Mouse (Mus musculus) lung, postnatal 0 days (tissue): Measurements from ENCODE around the gene Clec2l. TPM values are rescaled to one million over a fixed set of nuclear protein-coding genes. Genes with fewer than 3 reads are reported as not detected.

Source experiments
- ATAC-seq: fragments of 200-750 bp; cut with Nextera tagmentation; 2 replicates; pipeline ENCODE4 v1.8.0; 2017; ENCODE audit warnings: moderate library complexity
- DNase-seq: peaks from one replicate; pipeline ENCODE4 v3.0.0-alpha.2; 2016; ENCODE audit warnings: low spot score
- H3K27ac ChIP-seq: fragments of 300-500 bp; sonication (generic); 2 replicates; pipeline ENCODE4 v1.5.1; 2014; ENCODE audit warnings: antibody characterized with exemption, mild to moderate bottlenecking, low read length, mixed read lengths
- H3K27me3 ChIP-seq: fragments of 300-500 bp; sonication (generic); replicated peaks from 2 replicates; pipeline ENCODE4 v1.6.1; 2014; ENCODE audit warnings: low read length, mixed read lengths; ENCODE audit not compliant: insufficient read depth
- H3K36me3 ChIP-seq: fragments of 300-500 bp; sonication (generic); 2 replicates; pipeline ENCODE4 v1.6.1; 2014; ENCODE audit warnings: low read length, mixed read lengths; ENCODE audit not compliant: insufficient read depth
- H3K4me1 ChIP-seq: fragments of 300-500 bp; sonication (generic); 2 replicates; pipeline ENCODE4 v1.6.1; 2014; ENCODE audit warnings: antibody characterized with exemption, low read depth, low read length, mixed read lengths; ENCODE audit not compliant: insufficient read depth
- H3K4me2 ChIP-seq: fragments of 300-500 bp; sonication (generic); replicated peaks from 2 replicates; pipeline ENCODE4 v1.6.1; 2014; ENCODE audit warnings: low read depth, mild to moderate bottlenecking, low read length, moderate library complexity, mixed read lengths
- H3K4me3 ChIP-seq: fragments of 300-500 bp; sonication (generic); 2 replicates; pipeline ENCODE4 v1.5.1; 2014; ENCODE audit warnings: low read depth, low read length
- H3K9ac ChIP-seq: fragments of 300-500 bp; sonication (generic); replicated peaks from 2 replicates; pipeline ENCODE4 v1.6.1; 2014; ENCODE audit warnings: low read depth, mild to moderate bottlenecking
- H3K9me3 ChIP-seq: fragments of 300-500 bp; sonication (generic); 2 replicates; pipeline ENCODE4 v1.6.1; 2016; ENCODE audit warnings: low read length, mixed read lengths
- CTCF ChIP-seq: IDR thresholded peaks from 2 replicates; pipeline ENCODE4 v1.5.1; 2016; ENCODE audit warnings: antibody characterized with exemption, mild to moderate bottlenecking
- EP300 ChIP-seq: IDR thresholded peaks from 2 replicates; pipeline ENCODE4 v1.6.1; 2016; ENCODE audit warnings: antibody characterized with exemption, mild to moderate bottlenecking, control low read depth
- WGBS: fragments of 180-500 bp; shearing (Covaris S2); extraction: QIAGEN DNeasy Blood & Tissue Kit; methylation state at CpG from one replicate; pipeline ENCODE4 v1.1.7; 2014; 5-methylcytosine and 5-hydroxymethylcytosine counted together
- polyA plus RNA-seq: library from polyadenylated mRNA; unstranded; fragments of >200 nt; fragmentation: Nextera tagmentation; extraction: Ambion mirVana; gene quantifications from 2 replicates; pipeline ENCODE4 v1.2.1, GENCODE M21; 2015

Gene Clec2l
- 1.1 and 1.6 TPM in 2 replicates for polyA plus RNA-seq

DNA sequence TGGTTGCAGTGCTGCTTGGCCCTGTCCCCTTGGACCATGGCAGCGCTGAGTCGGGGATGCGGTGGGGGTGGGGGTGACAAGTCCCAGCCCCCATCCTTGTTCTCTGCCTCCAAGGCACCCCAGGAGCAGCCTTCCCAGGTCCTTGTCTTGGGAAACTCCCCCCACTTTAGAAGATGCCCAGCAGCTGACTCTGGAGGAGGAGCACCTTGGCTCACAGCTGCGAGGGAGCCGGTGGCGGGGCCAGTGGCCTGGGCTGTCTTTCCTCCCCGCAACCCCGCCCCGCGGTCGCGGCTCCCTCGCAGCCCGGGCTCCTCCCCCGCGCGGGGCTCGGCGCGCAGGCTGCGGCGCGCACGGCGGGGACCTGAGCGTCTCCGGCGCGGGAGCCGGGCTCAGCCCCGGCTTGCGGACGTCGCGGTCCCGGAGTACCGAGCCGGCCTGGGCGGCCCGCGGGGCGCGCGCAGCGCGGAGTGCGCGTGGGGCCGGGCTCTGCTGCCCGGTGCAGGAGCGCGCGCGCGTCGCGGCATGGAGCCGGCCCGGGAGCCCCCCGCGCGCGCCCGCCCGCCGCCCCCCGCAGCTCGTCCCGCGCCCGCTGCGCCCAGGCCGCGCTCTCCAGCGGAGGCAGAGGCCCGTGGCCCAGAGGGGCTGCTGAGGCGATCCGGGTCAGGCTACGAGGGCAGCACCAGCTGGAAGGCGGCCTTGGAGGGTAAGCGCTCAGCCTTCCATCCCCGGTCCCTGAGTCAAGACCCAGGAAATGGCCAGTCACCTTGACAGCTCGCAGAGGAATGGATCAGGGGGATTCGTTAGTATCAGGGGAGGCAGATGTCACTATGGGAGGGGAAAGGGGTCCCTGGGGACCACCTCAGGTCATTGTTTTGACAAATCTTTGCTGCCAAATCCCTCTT lies at the start of gene Clec2l:
Gene Clec2l, plus strand, starts transcription at position 356 of the 902 bp plus-strand sequence.
- Histone ChIP-seq H3K27ac (no peak within 1 kb of the TSS), H3K9ac (no peak within 1 kb of the TSS), H3K4me3 (peak within 1 kb of the TSS; percentile 46), H3K4me1 (0 out of 2 replicates have a peak, but pooled peaks cover 4% of the 10 kb centered on the region), H3K36me3 (no peaks in the 10 kb centered on the region), H3K4me2 (peak within 1 kb of the TSS; percentile 93), H3K9me3 (no peaks in the 10 kb centered on the region), H3K27me3 (peaks cover 15% of the 10 kb centered on the region)
- DNase-seq (peak; percentile 22), ATAC-seq (peak; percentile 67)
- TF ChIP-seq EP300, result no peak
- no peak for TF ChIP-seq CTCF
- WGBS, result 3% methylated on average over 66 of the region's 84 CpGs

GRCm38 (mm10) chr6:38622406-38622805 lies 40.5 kb upstream of the Clec2l start:
- 85% methylated on average over 1 of the region's 1 CpGs for WGBS
- DNase-seq, result no peak
- no peaks in the 10 kb centered on the region for H3K9me3 ChIP-seq
- no peak for TF ChIP-seq CTCF
- no peak for TF ChIP-seq EP300
- no peak for ATAC-seq
- no peak overlapping the region for H3K4me3 ChIP-seq
- no peaks in the 10 kb centered on the region for H3K27me3 ChIP-seq
- no peak overlapping the region for H3K27ac ChIP-seq
- H3K36me3 ChIP-seq, result peaks cover 4% of the 10 kb centered on the region; the same call in 1 of the 2 replicates
- no peaks in the 10 kb centered on the region for H3K4me1 ChIP-seq
- no peak overlapping the region for H3K9ac ChIP-seq
- H3K4me2 ChIP-seq, result no peak overlapping the region

DNA sequence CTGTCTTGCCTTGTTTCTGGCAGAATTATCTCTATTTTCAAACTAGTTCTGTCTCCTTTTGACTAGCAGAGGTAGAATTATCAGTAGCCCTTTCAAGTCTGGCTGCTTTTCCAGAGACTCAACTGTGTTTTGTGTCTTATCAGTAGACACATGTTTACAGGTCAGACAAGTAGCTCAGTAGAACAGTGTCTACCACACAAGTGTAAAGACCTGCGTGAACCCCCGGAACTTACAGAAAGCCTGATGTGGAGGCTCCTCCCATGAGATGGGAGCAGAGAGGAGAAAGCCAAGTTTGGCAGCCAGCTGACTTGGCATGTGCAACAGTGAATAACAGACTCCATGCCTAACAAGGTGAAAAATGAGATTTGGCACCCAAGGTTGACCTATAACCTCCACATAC lies 39.4 kb upstream of the Clec2l start:
- H3K4me3 ChIP-seq, result no peak overlapping the region
- WGBS, result 54% methylated on average over 2 of the region's 2 CpGs
- no peak overlapping the region for H3K27ac ChIP-seq
- DNase-seq (no peak), ATAC-seq (no peak)
- H3K36me3 ChIP-seq, result no peaks in the 10 kb centered on the region
- no peak overlapping the region for H3K4me2 ChIP-seq
- H3K9me3 ChIP-seq, result no peaks in the 10 kb centered on the region
- H3K9ac ChIP-seq, result no peak overlapping the region
- H3K27me3 ChIP-seq, result no peaks in the 10 kb centered on the region
- TF ChIP-seq EP300, result no peak
- no peak for TF ChIP-seq CTCF
- no peaks in the 10 kb centered on the region for H3K4me1 ChIP-seq

- no peaks in the 10 kb centered on the region for H3K9me3 ChIP-seq
- no peaks in the 10 kb centered on the region for H3K27me3 ChIP-seq
- no peak overlapping the region for H3K4me3 ChIP-seq
- peak; percentile 73 for ATAC-seq
- no peak overlapping the region for H3K9ac ChIP-seq
- 27% methylated on average over 1 of the region's 1 CpGs for WGBS
- DNase-seq, result peak; percentile 24
- no peaks in the 10 kb centered on the region for H3K4me1 ChIP-seq
- TF ChIP-seq CTCF (no peak), EP300 (no peak)
- no peak overlapping the region for H3K27ac ChIP-seq
- no peak overlapping the region for H3K4me2 ChIP-seq
- H3K36me3 ChIP-seq, result no peaks in the 10 kb centered on the region
These were observed 38.4 kb upstream of the Clec2l start for GRCm38 (mm10) chr6:38624439-38624838.

DNA sequence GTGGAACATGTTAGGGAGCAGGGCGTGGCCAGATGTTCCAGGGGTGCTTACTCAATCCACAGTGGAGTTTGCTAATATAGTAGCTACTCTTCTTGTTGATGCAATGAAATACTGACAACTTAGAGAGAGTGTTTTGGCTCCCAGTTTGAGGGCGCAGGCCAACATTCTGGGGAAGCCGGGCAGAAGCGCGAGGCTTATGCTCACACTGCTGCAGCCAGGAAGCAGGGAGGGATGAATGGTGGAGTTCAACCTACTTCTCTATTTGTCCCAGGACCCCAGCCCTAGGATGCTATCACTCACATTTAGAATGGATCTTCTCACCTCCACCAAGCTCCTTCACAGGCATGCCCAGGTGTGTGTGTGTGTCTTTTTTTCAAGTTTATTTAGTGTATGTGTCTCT lies 36.8 kb upstream of the Clec2l start:
- WGBS, result 98% methylated on average over 5 of the region's 5 CpGs
- H3K27me3 ChIP-seq, result no peaks in the 10 kb centered on the region
- no peaks in the 10 kb centered on the region for H3K9me3 ChIP-seq
- no peak overlapping the region for H3K4me2 ChIP-seq
- TF ChIP-seq CTCF (no peak), EP300 (no peak)
- H3K36me3 ChIP-seq, result no peaks in the 10 kb centered on the region
- no peak overlapping the region for H3K27ac ChIP-seq
- no peak overlapping the region for H3K9ac ChIP-seq
- ATAC-seq (no peak), DNase-seq (no peak)
- H3K4me1 ChIP-seq, result no peaks in the 10 kb centered on the region
- no peak overlapping the region for H3K4me3 ChIP-seq

- 94% methylated on average over 4 of the region's 4 CpGs for WGBS
- Histone ChIP-seq H3K9ac (no peak overlapping the region), H3K4me3 (no peak overlapping the region), H3K27ac (no peak overlapping the region), H3K4me1 (no peaks in the 10 kb centered on the region), H3K9me3 (no peaks in the 10 kb centered on the region), H3K27me3 (no peaks in the 10 kb centered on the region), H3K4me2 (no peak overlapping the region), H3K36me3 (no peaks in the 10 kb centered on the region)
- DNase-seq, result no peak
- ATAC-seq, result no peak
- TF ChIP-seq CTCF, result no peak
- no peak for TF ChIP-seq EP300
These were observed 35.8 kb upstream of the Clec2l start for GRCm38 (mm10) chr6:38627081-38627480.
